Mouse (Mus musculus): ENCODE measurements around the gene Itk. TPM values are rescaled to one million over a fixed set of nuclear protein-coding genes. Genes with fewer than 3 reads are reported as not detected.

The Itk gene
- polyA plus RNA-seq, 1 experiment from 2014 or later, result 0.05 TPM

DNA sequence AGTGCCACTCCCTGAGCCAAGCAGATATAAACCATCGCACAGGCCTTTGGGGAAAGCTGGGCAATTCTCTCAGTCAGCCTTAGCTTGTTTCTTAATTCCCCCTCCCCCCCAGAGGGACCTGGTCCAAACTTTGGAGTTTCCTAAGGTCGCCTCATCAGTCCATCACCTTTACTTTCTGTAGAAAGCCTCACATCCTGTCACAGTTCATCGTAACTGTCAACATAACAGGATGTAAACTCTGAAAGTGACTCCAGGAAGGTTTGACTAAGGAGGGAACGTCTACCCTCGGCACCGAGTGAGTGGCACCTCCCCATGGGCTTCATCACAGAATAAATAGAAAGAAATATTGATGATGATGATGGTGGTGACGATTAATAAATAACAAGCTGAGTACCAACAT, 81.5 kb downstream of the Itk start:
- ATAC-seq (ENCODE audit: low FRiP score, low TSS enrichment), result no peak
- WGBS, result 87% methylated on average over 7 of the region's 7 CpGs
- no peak for TF ChIP-seq CTCF (IDR thresholded peaks at IDR 0.05; ENCODE audit: low read depth)
- no peak for TF ChIP-seq EP300 (optimal IDR thresholded peaks at IDR 0.05)
- DNase-seq (ENCODE audit: low spot score), result no peak
- Histone ChIP-seq H3K4me1 (replicated peaks; ENCODE audit: control insufficient read depth, insufficient read depth) (peaks cover 5% of the 10 kb centered on the region; the same call in 1 of the 2 replicates), H3K27me3 (ENCODE audit: control insufficient read depth, insufficient read depth, low read length) (no peaks in the 10 kb centered on the region), H3K9ac (ENCODE audit: low read length) (no peak overlapping the region), H3K36me3 (ENCODE audit: control insufficient read depth, insufficient read depth, low read length) (no peaks in the 10 kb centered on the region), H3K4me3 (ENCODE audit: low read depth, low read length) (no peak overlapping the region), H3K9me3 (ENCODE audit: control insufficient read depth, low read length) (no peaks in the 10 kb centered on the region), H3K27ac (replicated peaks) (no peak overlapping the region), H3K4me2 (replicated peaks; ENCODE audit: low read depth) (no peak overlapping the region)

DNA sequence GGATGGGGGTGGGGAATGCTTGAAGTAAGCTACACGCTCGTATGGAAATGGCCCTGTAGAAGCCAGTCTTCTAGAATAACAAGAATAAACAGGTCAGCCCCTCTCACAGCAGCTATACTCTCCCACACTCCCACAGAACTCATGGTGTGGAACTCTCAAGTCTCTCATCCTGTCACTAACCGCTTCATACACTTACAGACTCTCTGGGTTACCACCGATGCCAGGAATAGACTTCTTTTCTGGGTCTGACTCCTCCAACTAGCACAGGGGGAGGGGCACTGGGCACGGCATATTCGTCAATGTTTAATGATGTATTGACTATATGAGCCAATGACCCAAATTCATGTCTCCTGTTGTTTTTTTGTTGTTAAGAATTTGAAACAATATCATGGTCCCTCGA, 82.5 kb downstream of the Itk start:
- TF ChIP-seq CTCF (IDR thresholded peaks at IDR 0.05; ENCODE audit: low read depth), result no peak
- no peak for TF ChIP-seq EP300 (optimal IDR thresholded peaks at IDR 0.05)

DNA sequence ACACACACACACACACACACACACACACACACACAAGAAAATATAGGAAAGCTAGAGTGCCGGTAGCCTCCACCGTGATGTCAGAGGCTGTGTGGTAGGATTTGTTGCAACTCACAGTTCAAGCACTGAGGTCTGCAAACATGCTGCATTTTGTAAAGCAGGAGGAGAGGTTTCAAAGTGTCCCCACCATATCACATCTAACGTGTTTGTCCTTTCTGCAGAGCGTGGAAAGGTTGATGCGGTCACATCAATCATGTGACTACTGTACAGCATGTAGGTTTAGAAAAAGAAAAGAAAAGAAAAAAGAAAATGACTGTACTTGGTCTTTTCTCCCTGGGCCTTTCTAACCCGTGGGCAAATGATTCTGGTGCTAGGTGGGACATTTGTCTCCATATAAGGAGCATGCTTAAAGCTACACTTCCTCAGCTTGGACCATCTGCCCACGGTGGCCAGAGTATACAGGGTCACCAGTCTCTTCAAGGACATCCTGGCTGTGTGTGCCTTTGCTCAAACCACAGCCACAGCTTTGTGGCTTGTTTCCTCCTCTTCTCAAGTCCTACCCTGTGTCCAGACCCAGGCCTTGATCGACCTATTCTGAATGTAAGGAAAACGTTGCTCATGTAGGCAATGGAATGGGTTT, 83.3 kb downstream of the Itk start:
- no peak for ATAC-seq (ENCODE audit: low FRiP score, low TSS enrichment)
- Histone ChIP-seq H3K36me3 (ENCODE audit: control insufficient read depth, insufficient read depth, low read length) (no peaks in the 10 kb centered on the region), H3K27ac (replicated peaks) (no peak overlapping the region), H3K4me1 (replicated peaks; ENCODE audit: control insufficient read depth, insufficient read depth) (no peaks in the 10 kb centered on the region), H3K27me3 (ENCODE audit: control insufficient read depth, insufficient read depth, low read length) (no peaks in the 10 kb centered on the region), H3K4me3 (ENCODE audit: low read depth, low read length) (no peak overlapping the region), H3K9me3 (ENCODE audit: control insufficient read depth, low read length) (no peaks in the 10 kb centered on the region), H3K9ac (ENCODE audit: low read length) (no peak overlapping the region), H3K4me2 (replicated peaks; ENCODE audit: low read depth) (no peak overlapping the region)
- no peak for DNase-seq (ENCODE audit: low spot score)
- TF ChIP-seq CTCF (IDR thresholded peaks at IDR 0.05; ENCODE audit: low read depth), result no peak
- TF ChIP-seq EP300 (optimal IDR thresholded peaks at IDR 0.05), result no peak
- WGBS, result 69% methylated on average over 9 of the region's 9 CpGs

More for the DNA sequence above, 82.5 kb downstream of the Itk start:
- ATAC-seq (ENCODE audit: low FRiP score, low TSS enrichment) (no peak), DNase-seq (ENCODE audit: low spot score) (no peak)
- H3K27me3 ChIP-seq (ENCODE audit: control insufficient read depth, insufficient read depth, low read length), result no peaks in the 10 kb centered on the region
- H3K27ac ChIP-seq (replicated peaks), result no peak overlapping the region
- 83% methylated on average over 7 of the region's 7 CpGs for WGBS
- H3K36me3 ChIP-seq (ENCODE audit: control insufficient read depth, insufficient read depth, low read length), result no peaks in the 10 kb centered on the region
- H3K4me2 ChIP-seq (replicated peaks; ENCODE audit: low read depth), result no peak overlapping the region
- H3K9me3 ChIP-seq (ENCODE audit: control insufficient read depth, low read length), result no peaks in the 10 kb centered on the region
- H3K9ac ChIP-seq (ENCODE audit: low read length), result no peak overlapping the region
- no peak overlapping the region for H3K4me3 ChIP-seq (ENCODE audit: low read depth, low read length)
- peaks cover 5% of the 10 kb centered on the region; the same call in 1 of the 2 replicates for H3K4me1 ChIP-seq (replicated peaks; ENCODE audit: control insufficient read depth, insufficient read depth)

DNA sequence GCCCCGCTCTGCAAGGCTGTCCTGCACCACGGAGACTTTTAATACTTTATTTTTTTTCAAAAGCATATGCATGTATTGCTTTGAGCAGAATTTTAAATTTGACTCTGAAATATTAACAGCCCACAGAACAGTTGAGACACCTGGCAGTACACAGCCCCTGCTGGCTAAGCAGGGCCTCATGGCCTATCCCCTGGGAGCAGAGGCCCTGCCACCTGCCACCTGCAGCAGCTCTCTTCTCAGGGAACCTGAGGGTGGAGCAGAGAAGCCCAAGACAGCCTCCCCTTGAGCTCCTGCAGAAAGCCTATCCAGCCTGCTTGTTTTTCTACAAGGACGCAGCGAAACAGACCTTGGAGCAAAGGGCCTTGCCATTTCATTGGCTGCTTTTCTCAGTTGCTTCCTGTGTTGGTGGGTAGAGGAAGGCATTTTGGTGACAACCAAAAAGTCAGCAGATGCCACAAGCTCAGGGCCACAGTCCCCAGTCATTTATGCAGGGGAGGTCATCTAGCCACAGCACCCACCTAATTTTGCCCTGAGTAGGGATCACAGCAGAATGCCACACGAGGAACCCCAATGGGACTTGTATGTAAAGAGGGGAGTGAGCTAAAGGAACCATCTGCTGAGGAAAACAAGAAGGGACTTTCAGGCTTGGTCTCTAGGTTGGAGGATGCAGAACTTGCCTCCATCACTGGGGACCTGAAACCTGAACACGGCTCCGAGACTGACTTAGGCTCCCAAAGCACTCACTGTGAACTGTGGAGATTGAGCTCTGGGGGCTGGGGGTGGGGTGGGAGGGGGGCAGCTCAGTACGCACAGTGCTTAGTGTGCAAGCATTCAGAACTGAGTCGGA, 84.2 kb downstream of the Itk start:
- H3K9ac ChIP-seq (ENCODE audit: low read length), result no peak overlapping the region
- TF ChIP-seq CTCF (IDR thresholded peaks at IDR 0.05; ENCODE audit: low read depth) (no peak), EP300 (optimal IDR thresholded peaks at IDR 0.05) (no peak)
- DNase-seq (ENCODE audit: low spot score) (no peak), ATAC-seq (ENCODE audit: low FRiP score, low TSS enrichment) (no peak)
- H3K27ac ChIP-seq (replicated peaks), result no peak overlapping the region
- no peak overlapping the region for H3K4me3 ChIP-seq (ENCODE audit: low read depth, low read length)
- H3K4me1 ChIP-seq (replicated peaks; ENCODE audit: control insufficient read depth, insufficient read depth), result no peaks in the 10 kb centered on the region
- no peaks in the 10 kb centered on the region for H3K9me3 ChIP-seq (ENCODE audit: control insufficient read depth, low read length)
- 75% methylated on average over 9 of the region's 9 CpGs for WGBS
- H3K27me3 ChIP-seq (ENCODE audit: control insufficient read depth, insufficient read depth, low read length), result no peaks in the 10 kb centered on the region
- H3K4me2 ChIP-seq (replicated peaks; ENCODE audit: low read depth), result no peak overlapping the region
- H3K36me3 ChIP-seq (ENCODE audit: control insufficient read depth, insufficient read depth, low read length), result no peaks in the 10 kb centered on the region

DNA sequence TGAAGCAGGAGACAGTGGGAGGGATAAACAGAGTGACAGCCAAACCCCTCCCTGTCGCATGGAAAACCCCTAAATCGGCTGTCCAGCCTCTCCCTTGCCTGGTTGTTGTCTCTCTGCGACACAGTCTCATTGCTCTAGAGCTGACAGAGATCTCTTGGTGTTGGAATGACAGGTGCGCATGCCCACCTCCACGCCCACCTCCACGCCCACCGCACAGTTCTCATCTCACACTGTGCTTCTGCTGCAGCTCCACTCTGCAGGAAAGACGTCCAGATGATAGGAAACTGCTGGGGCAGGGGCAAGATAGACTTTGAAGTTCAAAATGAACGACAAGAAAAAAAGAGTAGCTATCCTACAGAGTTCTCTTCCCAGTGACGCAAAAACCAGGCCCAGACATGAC, 85.2 kb downstream of the Itk start:
- DNase-seq (ENCODE audit: low spot score), result no peak
- Histone ChIP-seq H3K27ac (replicated peaks) (no peak overlapping the region), H3K4me1 (replicated peaks; ENCODE audit: control insufficient read depth, insufficient read depth) (no peaks in the 10 kb centered on the region), H3K9me3 (ENCODE audit: control insufficient read depth, low read length) (no peaks in the 10 kb centered on the region), H3K27me3 (ENCODE audit: control insufficient read depth, insufficient read depth, low read length) (no peaks in the 10 kb centered on the region), H3K4me2 (replicated peaks; ENCODE audit: low read depth) (no peak overlapping the region), H3K4me3 (ENCODE audit: low read depth, low read length) (no peak overlapping the region), H3K9ac (ENCODE audit: low read length) (no peak overlapping the region), H3K36me3 (ENCODE audit: control insufficient read depth, insufficient read depth, low read length) (no peaks in the 10 kb centered on the region)
- 71% methylated on average over 10 of the region's 10 CpGs for WGBS
- TF ChIP-seq CTCF (IDR thresholded peaks at IDR 0.05; ENCODE audit: low read depth) (no peak), EP300 (optimal IDR thresholded peaks at IDR 0.05) (no peak)
- no peak for ATAC-seq (ENCODE audit: low FRiP score, low TSS enrichment)

DNA sequence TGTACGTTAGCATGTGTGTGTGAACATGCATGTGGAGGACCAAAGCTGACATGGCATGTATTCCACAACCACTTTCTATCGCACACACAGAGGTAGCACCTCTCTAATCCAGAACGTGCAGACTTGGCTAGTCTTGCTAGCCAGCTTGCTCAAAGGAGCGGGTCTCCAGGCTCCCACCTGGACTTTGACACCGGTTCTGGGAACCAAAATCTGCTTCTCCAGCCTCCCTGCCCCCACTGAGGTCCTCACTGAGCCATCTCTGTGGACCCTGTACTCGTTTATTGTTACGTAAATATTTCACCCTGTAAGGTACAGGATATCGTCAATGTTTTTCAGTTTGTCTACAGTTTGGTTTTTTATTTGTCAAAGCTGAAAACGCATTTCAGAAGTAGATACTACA, 86.8 kb downstream of the Itk start:
- Histone ChIP-seq H3K4me3 (ENCODE audit: low read depth, low read length) (no peak overlapping the region), H3K27me3 (ENCODE audit: control insufficient read depth, insufficient read depth, low read length) (no peaks in the 10 kb centered on the region), H3K27ac (replicated peaks) (no peak overlapping the region), H3K4me2 (replicated peaks; ENCODE audit: low read depth) (no peak overlapping the region), H3K36me3 (ENCODE audit: control insufficient read depth, insufficient read depth, low read length) (no peaks in the 10 kb centered on the region), H3K4me1 (replicated peaks; ENCODE audit: control insufficient read depth, insufficient read depth) (no peaks in the 10 kb centered on the region), H3K9ac (ENCODE audit: low read length) (no peak overlapping the region), H3K9me3 (ENCODE audit: control insufficient read depth, low read length) (no peaks in the 10 kb centered on the region)
- ATAC-seq (ENCODE audit: low FRiP score, low TSS enrichment), result no peak
- no peak for DNase-seq (ENCODE audit: low spot score)
- TF ChIP-seq CTCF (IDR thresholded peaks at IDR 0.05; ENCODE audit: low read depth) (no peak), EP300 (optimal IDR thresholded peaks at IDR 0.05) (no peak)
- WGBS, result 79% methylated on average over 9 of the region's 9 CpGs

Measured in stomach, postnatal 0 days (tissue).